Mouse (Mus musculus) gastrocnemius, postnatal 36 days (tissue): ENCODE data around the gene Gm12166. TPM values are rescaled to one million over a fixed set of nuclear protein-coding genes. Genes with fewer than 3 reads are reported as not detected.
"Not testable (repeated sequence)": the region's sequence is repeated elsewhere in the genome, so short reads cannot be mapped to it uniquely, and the experiment has no call there.

Experiments used
- DNase-seq, 2 experiments: peaks; one replicate each; pipeline ENCODE4 v3.0.0; 2022
- intact Hi-C: fragments of 180-260 bp; cut with DNase I; formaldehyde crosslinking; loops from one replicate; pipeline ENCODE4 v1.15.1; 2025
- total RNA-seq, 2 experiments: library from RNA; stranded (reverse); gene quantifications; 2 replicates each; pipeline ENCODE4 v1.2.3; 2021

Gm12166 gene
- total RNA-seq, 2 experiments from 2014 or later: 0.54 TPM; not detected in 1

DNA sequence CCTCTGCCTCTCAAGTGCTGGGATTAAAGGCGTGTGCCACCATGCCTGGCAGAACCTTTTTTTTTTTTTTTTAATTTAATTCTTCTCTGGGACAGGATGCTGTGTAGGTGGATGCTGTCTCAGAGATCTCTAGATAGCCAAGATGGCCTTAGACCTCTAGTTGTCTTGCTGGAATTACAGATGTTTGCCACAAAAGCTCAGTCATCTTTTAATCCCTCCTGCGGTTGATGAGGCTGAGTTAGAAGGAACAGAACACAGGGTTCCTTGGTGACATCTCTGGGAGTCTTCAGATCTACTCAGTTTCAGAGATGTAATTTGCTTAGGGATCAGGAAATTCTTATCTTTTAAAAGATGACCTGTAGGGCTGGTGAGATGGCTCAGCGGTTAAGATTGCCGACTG, 6.8 kb upstream of the Gm12166 start:
- intact Hi-C loops: no loop called here
- no peak for DNase-seq

DNA sequence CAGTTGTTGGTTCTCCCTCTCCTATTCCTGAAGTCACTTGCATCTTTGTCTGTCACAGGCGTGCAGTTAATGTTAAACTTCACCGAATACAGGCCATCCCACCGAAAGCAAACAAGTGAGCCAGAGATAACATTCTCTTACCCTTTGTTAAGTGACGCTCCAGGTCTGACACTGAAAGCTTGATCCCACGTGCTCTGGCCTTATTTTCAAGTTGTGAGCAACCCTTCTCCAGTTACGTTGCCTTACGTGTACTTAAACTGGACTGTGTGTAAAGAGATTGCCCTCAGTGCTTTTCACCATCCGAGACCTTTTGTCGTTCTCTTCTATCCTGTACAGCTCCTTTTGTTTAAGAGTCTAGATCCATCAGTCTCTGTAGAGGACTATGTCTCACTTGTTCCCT, 5.9 kb upstream of the Gm12166 start:
- intact Hi-C loops: no loop called here

DNA sequence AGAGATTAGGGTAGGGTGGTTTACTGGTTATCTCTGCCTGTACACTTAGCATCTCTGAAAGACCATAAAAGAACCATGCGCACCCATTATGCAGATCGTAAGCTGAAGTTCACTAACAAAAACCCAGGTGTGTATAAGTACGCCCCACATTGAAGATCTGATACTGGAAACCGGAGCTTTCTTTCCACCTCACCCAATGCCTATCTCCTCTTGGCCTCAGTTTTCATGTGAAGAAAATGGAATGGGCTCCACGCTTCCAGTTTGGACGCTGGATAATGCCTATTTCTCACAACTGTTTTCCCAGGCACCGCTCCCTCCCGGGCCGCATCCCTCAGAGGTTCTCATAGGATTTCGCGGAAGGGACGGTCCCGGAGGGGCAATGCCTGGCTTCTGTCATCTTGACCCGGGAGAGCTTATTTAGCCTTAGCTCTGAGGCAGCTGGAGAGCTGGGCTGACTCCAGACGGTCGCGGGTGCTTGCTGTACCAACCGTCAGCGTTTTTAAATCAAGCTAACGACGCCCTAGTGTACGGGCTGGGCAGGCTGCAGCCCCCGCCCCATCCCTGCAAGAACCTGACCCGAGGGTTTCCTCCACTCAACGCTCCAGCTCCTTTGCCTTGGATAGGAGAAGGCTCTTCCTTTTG, 4.8 kb upstream of the Gm12166 start:
- intact Hi-C loops: no loop called here
- DNase-seq: peak; percentile 21 to 50

More for the DNA sequence above, 5.9 kb upstream of the Gm12166 start:
- DNase-seq: no peak

DNA sequence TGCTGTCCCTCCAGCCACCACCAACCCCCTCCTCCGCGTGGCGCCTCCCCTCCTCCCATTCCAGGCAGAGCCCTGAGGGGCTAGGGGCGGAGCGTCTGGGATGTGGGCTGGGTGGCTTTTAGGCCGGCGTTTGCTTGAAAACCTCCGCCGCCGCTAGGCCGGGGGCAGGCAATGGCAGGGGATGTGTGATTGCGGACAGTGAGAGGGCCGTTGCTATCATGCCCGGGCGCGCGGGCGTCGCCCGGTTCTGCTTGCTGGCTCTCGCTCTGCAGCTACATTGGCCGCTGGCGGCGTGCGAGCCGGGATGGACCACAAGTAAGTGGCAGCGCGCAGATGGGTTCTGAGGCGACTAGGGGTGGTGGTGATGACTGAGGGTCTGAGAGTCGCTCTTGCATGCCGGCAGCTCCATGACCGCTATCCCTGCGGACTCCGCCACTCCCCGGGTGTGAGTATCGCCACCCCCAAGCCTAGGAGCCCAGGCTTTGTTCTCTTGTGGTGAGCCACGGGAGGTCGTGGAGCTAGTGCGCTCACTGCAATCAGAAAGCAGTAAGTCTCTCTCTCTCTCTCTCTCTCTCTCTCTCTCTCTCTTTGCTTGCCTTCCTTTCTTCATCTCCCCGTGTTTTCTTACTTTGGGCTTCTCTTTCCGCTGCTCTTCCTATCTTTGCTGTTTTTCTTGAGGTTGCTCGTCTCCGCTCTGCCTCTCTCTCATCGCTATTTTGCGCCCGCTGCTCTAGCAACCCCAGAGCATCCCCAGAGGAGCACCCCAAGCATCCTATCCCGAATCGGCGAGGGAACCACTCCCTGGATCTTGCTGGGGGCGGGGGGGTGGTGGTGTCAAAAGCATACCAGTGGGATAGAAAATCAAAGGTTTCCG, 4.0 kb upstream of the Gm12166 start, which contains the start of gene Adam19:
Gene Adam19 (plus strand): TSS at position 97 of the 874 bp plus-strand sequence.
- peak; percentile 66 to 76 for DNase-seq
- intact Hi-C loops: no loop called here

DNA sequence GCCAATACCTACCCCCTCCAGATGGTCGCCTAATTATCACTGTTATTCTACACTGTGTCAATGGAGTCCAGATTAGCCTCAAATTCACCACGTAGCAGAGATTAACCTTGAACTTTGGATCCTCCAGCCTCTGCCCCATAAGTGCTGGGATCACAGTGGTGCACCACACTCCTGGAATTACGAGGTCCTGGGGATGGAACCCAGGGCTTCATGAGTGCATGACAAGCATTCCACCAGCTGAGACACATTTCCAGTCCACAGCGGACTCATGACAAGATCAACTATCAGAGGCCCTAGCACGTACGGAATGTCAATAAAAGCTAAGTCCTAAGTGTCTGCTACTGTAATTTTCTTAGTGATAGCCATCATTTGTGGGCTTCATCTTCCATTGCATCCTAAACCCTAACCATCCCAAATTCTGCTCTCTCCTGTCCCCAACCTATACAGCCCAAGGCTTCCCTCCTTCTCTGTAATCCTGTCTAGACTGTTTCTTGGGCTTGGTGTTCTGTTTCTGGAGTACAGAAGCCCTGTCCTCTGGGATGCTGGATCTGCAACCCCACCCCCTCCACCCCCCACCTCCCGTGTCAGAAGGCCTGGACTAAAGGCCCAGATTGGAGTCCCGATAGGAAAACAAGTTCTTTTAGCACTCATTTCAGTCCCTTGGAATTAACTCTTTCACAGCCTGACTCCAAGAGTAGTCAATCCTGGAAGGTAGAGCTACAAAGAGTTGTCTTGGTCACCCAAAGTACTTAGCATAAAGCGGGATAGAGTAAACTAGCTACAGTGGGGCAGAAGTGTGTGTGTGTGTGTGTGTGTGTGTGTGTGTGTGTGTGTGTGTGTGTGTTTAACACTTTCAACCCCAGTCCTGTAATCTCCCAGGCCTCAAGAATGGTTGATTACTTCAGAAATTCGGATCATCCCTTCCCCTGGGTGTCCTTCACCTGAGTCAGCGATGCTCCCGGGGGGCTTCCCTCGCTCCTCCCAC, 3.1 kb upstream of the Gm12166 start:
- intact Hi-C loops: no loop called here

DNA sequence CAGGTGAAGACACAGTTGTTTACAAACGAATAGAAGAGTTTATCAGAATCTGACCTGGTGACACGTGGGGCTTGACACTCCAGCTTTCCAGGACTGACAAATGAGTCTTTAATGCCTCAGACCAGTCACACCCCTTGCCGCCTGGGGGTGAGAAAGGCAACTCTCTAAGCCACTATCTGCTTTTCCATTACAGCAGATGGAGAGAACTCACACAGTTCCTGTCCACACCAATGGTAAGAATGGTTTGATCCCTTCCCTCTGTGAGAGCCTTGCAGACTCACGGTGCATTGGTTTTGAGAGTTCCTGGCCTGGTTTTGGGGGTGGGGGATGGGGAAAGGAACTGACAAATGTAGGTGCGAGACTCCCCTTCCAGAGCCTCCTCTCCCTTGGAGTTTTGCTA, 2.2 kb upstream of the Gm12166 start:
- intact Hi-C loops: no loop called here
- no peak for DNase-seq

More for the DNA sequence above, 3.1 kb upstream of the Gm12166 start:
- DNase-seq: no peak

DNA sequence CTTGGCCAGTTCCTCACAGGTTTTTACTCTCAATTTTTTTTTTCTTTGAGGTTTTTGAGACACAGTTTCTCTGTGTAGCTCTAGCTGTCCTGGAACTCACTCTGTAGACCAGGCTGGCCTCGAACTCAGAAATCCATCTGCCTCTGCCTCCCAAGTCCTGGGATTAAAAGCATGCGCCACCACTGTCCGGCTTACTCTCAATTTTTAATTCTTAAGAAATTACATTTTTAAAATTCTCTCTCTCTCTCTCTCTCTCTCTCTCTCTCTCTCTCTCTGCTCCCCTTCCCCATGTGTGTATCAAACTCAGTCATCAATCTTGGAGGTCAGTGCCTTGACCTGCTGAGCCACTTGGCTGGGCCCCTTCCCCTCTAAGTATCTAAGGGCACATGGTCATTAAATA, 1.3 kb upstream of the Gm12166 start:
- DNase-seq: not testable (repeated sequence)
- intact Hi-C loops: loop anchor here (2.0 kb wide), 2 partner anchors 75 to 161 kb away; no protein-coding TSS in a partner anchor

DNA sequence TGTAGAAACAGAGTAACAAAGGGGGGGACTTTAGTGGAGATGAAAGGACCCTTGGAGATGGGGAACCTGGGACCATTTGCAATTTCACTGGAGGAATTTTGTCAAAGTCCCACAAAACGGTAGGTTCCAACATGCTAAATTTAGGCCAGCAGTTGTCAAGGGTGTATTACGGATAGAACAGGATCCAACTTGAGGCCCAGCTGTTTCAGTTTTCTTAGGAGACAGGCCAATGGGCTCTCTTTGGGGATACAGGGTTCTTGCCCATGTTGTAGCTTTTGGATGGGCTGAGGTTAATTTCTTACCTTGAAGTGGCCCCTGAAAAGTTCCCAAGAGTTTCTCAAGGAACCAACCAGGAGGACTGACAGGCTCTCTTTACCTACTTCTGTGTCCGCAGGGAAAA, 4.9 kb downstream of the Gm12166 start:
- intact Hi-C loops: no loop called here
- DNase-seq: no peak

DNA sequence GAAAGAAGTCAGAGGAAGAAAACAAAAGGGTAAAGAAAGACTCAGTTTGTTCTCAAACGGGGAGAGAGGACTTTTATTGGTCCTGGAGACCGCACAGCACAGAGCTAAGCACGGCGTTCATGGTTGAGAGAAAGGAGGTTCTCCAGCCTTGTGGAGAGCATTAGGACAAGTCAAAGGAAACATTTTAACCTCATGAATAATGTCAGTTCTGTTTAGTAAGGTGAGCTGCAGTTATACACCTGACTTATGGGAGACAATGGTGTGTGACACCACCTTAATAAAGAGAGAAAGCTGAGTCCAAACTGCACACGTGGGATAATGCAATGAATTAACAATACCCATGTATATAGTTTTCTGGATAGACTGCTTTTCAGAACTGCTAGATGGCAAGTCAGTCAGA, 7.3 kb downstream of the Gm12166 start:
- no peak for DNase-seq
- intact Hi-C loops: no loop called here

DNA sequence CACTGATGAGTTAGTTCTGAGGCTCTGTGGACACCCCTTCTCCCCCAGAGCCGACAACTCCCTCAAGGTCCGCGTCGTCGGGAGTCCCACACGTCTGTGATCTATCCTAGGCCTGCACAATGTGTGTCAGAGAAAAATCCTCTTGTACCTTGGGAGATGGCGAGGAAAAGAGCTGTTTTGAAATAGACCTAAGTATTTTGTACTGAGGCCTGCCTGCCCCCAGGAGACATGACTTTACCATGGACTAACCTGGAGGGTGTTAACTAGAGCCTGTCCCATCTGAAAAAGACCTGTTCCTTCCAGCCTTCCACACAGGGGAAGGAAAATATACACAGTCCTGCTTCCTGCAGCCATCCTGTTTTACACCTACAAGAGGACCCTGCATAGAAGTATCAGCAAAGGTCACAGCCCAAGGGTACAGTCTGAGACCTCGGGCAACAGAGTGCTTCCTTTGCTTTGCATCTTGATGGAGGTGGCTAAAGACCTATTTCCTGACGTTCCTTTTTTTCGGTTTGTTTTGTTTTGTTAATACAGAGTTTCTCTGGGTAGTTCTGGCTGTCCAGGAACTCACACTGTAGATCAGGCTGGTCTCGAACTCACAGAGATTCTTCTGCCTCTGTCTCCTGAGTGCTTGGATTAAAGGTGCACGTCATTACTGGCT, 10.4 kb downstream of the Gm12166 start:
- no peak for DNase-seq

DNA sequence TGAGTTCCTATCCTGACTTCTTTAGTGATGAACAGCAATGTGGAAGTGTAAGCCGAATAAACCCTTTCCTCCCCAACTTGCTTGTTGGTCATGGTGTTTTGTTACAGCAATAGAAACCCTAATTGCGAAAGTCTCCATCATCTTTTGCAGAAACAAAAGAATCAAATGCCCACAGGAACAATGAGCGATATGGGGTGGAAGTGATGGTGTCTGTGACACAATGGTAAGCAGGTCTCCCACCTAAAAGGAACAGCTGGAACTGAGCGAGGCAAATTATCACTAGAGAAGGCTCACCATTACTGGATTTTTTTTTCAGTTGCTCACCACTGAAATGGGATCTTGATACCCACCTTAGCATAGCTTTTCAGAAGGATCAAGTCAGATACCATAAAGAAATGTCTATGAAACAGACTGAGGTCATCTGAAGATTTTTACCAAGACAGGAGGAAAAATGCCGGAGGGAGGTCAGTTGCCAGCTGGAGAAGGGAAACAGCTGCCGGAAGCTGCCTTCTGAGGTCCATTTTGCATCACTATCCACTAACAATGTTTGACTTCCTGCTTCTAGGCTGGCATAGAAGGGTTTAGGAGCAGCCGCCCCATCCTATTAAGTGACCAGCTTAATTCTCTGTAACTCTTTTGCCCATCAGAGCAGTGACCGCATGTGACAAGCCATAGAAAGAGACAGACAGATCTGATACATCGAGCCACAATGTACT, 11.1 kb downstream of the Gm12166 start:
- intact Hi-C loops: no loop called here
- DNase-seq: no peak

More for the DNA sequence above, 10.4 kb downstream of the Gm12166 start:
- intact Hi-C loops: no loop called here

DNA sequence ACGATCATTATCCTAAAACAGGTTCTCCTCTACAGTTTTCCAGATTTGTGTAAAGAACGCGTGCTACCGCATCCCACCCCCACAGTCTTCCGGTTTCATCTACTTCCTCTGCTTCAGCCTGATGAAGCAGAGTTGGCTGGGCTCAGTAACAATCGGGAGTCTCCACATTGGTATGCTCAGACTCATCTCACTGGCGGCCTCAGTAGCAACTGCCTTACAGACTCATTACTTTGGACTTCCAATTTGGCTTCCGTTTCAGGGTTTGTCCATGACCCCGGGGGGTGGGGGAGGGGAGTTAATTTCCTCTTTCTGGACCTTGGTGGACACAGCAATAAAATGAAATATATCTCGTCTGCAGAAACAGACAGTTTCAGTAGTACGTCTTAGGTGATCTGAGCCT, 12.8 kb downstream of the Gm12166 start:
- no peak for DNase-seq
- intact Hi-C loops: no loop called here

DNA sequence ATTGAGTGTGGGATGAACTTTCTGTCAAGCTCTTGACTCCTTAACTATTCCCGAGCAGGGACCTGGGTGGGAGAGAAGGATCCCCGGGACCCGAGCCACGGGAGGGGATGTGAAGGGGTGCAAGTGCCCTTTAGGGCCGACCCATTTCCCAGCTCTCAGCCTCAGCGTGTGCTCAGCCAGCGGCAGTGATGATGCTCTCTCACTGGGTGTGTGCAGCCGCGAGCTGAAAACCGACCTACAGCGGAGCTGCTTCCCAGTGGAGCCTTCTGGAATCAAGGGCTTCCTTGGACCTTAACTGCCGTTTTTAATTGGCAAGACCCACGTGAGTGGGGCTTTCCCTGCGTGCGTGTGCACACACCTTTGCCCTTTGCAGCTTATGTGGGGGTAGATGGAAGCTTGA, 13.2 kb downstream of the Gm12166 start:
- intact Hi-C loops: no loop called here
- no peak for DNase-seq

DNA sequence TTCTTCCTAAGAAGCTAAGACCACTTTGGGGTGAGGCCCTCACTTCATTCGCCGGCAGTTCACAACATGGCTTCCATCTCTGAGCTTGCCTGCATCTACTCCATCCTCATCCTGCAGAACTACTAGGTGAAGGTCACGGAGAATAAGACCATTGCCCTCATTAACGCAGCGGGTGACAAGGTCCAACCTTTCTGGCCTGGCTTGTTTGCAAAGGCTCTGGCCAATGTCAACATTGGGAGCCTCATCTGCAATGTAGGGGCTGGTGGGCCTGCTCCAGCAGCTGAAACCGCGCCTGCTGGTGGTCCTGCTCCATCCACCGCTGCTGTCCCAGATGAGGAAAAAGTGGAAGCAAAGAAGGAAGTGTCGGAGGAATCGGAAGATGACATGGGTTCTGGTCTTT, 15.7 kb downstream of the Gm12166 start:
- intact Hi-C loops: no loop called here
- DNase-seq: no peak

DNA sequence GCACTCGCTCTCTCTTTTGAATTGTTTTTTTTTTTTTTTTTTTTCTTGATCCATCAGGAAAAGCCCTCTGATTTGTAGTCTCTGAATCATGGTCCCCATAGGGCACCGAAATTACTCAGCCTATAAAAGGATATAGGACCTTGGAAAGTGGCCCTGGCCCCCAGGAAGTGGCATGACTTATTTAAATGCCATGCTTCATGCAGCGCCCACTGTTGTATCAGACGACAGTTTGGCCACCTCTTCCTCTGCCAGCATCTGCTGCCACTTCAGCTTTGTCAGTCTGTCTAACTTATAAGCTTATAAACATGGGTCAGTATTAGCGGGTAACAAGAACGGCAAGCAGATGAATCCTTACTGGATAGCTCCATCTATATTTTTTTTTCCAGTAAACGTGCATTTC, 19.2 kb downstream of the Gm12166 start:
- intact Hi-C loops: no loop called here
- no peak for DNase-seq

DNA sequence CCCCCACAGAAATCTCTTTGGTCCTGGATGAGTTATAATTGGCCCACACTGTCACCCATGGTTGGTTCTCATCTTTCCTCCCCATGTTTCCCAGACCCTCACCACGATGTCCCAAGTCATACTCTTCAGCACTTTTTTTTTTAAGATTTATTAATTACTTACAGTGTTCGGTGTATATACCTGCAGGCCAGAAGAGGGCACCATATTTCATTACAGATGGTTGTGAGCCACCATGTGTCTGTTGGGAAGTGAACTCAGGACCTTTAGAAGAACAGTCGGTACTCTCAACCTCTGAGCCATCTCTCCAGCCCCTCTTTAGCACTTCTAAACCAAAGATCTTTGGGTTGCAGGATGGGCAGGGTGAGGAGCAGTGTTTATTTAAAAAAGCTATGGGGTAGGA, 20.7 kb downstream of the Gm12166 start:
- intact Hi-C loops: no loop called here
- no peak for DNase-seq

DNA sequence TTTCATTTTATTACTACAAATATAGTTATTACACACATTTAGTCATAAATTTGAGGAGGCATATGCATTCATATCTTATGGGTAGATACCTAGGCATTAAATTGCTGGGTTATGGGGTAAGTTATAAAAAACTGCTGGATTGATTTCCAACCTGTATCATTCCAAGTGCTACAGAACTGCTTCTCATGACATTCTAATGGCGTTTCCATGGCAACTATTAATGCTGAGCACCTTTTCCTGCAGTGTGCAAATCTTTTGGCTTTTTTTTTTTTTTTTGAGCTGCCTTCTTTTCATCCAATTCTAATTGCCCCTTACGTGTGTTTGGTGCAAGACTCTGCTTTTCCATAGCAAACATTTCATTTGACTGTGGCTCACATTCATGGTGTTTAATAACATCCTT, 22.1 kb downstream of the Gm12166 start:
- intact Hi-C loops: no loop called here
- no peak for DNase-seq

DNA sequence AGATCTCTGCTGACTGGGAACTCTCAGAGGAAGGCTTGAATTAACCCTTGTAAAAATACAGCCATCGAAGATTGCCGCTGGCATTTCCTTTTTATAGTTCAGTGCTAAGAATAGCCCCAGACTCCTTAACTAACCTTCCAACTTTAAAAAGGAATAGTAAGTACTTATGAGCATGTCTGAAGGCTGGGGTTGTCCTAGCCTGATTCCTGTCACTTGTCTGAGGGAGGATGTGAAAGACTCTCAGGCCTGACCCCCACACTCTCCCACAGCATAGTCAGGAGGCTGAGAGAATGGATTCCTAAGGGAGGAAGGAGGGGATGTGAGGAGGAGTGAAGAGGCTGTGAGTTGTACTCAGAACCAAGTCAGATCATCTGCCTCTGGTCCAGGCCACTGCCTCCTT, 22.6 kb downstream of the Gm12166 start:
- intact Hi-C loops: no loop called here
- no peak for DNase-seq
